Mouse (Mus musculus): ENCODE results near the gene H2al1h. TPM values are rescaled to one million over a fixed set of nuclear protein-coding genes. Genes with fewer than 3 reads are reported as not detected.
"Not testable (repeated sequence)": the region's sequence is repeated elsewhere in the genome, so short reads cannot be mapped to it uniquely, and the experiment has no call there.

H2al1h gene
- not detected for total RNA-seq (2021)

GRCm38 (mm10) chrX:11321192-11321591 is at the start of gene H2al1h:
TSS of gene H2al1h (plus strand) at chrX:11321492.
- DNase-seq = not testable (repeated sequence)

- no peak for DNase-seq
Measured at GRCm38 (mm10) chrX:11273190-11273589, 48.1 kb upstream of the H2al1h start.

DNA sequence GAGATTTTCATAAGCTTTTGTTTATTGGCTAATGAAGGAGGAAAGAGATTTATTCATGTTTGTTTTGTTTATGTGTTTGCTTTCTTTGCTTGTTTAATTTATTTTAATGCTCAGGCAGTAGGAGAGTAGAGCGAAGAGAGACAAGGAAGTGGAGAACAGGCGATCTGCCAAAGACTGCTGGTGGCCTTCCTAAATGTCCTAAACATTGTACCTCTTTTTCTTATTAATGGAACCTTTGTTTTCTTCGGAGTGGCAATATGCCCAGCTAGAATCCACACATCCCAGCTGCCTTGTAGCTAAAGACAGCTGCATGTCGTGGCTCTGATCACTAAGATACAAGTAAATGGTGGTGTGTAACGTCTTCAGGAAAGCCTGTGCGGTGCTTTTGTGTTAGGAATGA is 44.2 kb upstream of the H2al1h start:
- no peak for DNase-seq

DNA sequence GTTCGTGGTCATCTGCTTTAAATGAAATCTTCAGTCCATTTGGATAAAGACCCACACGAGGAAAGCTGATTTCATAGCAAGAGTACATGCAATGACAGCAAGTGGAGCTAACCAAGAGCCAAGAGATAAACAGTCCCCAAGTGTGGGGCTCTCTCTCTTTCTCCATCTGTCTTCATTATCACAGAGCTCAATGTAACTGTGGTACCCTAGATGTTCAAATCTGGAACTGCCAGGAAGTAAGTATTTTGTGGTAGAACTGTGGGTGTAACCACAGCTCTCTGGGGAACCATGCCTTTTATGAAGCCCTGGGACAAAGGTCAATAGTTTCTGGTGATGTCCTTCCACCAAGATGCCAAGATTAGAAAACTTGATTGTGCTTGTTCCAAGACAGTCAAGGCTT is 40.6 kb upstream of the H2al1h start:
- no peak for DNase-seq

DNA sequence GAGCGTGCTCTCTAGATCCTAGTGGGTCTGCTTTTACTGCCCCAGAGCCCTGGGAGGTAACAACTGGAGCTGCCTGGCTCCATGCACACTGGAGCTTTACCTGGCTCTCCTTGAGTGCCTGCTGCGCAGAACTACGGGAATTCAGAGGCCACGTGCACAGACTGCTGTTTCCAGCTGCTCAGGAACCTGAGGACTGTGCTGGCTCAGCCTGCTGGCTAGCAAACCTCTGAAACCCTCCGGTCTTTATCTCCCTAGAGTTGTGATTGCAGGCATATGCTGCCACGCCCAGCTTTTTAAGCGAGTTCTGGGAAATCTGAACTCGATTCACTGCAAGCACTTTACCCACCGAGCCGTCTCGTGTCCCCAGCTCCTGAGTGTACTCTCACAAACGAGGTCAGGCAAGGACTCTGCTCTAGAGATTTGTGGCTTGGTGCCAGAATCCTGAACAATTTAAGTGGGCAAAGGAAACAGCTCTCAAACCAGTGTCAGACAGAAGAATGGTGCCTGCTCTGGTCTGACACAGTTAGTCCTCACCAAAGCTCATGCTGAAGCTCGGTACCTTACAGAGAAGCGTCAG is 32.9 kb upstream of the H2al1h start:
- peak; percentile 55 for DNase-seq

DNA sequence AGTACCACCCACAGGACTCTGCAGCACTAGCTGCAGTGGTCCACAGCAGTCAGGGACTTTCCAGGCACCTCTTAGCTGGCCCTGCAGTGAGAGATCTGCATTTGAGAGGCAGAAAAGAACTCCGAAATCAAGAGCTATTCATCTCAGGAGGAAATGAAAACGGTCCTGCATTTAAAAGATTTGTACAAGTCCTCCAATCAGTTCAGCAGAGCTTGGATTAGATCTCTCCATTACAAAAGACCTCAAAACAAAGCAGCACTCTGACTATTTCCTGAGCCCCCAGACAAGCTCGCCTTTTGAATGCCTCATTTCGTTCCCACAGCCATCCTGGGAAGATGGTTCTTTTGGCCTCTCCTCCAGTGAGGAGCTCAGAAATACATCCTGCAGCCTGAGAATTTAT is 32.0 kb upstream of the H2al1h start:
- DNase-seq = no peak

DNA sequence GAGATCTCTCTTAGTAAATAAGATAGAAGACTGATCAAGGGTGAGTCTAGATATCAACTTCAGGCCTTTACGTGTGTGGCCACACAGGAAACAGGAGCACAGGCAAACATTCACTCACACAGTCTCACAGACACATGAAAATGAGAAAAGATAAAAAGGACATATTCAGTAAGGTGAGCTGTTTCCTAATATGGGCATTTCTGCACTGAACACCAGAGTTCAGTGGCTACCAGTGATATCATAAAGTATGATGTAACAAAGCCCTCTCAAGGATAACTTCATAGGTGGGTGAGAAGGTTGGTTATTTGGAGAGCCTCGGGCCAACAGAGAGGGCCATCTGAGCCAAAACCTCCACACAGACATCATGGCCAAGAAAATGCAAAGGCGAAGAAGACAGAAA is 22.3 kb upstream of the H2al1h start, which contains the start of gene H2al1a:
Gene H2al1a (plus strand): TSS at position 301 of the 400 bp plus-strand sequence.
- DNase-seq = not testable (repeated sequence)

DNA sequence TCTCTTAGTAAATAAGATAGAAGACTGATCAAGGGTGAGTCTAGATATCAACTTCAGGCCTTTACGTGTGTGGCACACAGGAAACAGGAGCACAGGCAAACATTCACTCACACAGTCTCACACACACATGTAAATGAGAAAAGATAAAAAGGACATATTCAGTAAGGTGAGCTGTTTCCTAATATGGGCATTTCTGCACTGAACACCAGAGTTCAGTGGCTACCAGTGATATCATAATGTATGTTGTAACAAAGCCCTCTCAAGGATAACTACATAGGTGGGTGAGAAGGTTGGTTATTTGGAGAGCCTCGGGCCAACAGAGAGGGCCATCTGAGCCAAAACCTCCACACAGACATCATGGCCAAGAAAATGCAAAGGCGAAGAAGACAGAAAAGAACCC is 19.2 kb upstream of the H2al1h start, which contains the start of gene H2al1b:
Gene H2al1b (plus strand): TSS at position 301 of the 400 bp plus-strand sequence.
- DNase-seq = not testable (repeated sequence)

- not testable (repeated sequence) for DNase-seq
Measured at GRCm38 (mm10) chrX:11305355-11305754, 15.9 kb upstream of the H2al1h start, which contains the start of gene H2al1c. TSS of gene H2al1c (plus strand) at chrX:11305655.

GRCm38 (mm10) chrX:11308524-11308923 is 12.8 kb upstream of the H2al1h start, which contains the start of gene H2al1d:
TSS of gene H2al1d (plus strand) at chrX:11308824.
- not testable (repeated sequence) for DNase-seq

- not testable (repeated sequence) for DNase-seq
Measured at GRCm38 (mm10) chrX:11311634-11312033, 9.7 kb upstream of the H2al1h start, which contains the start of gene H2al1e. TSS of gene H2al1e (plus strand) at chrX:11311934.

GRCm38 (mm10) chrX:11314858-11315257 is 6.4 kb upstream of the H2al1h start, which contains the start of gene H2al1f:
TSS of gene H2al1f (plus strand) at chrX:11315158.
- not testable (repeated sequence) for DNase-seq

GRCm38 (mm10) chrX:11317956-11318355 is 3.3 kb upstream of the H2al1h start, which contains the start of gene H2al1g:
TSS of gene H2al1g (plus strand) at chrX:11318256.
- DNase-seq = not testable (repeated sequence)

- not testable (repeated sequence) for DNase-seq
Measured at GRCm38 (mm10) chrX:11324359-11324758, 3.1 kb downstream of the H2al1h start, which contains the start of gene H2al1i. TSS of gene H2al1i (plus strand) at chrX:11324659.

DNA sequence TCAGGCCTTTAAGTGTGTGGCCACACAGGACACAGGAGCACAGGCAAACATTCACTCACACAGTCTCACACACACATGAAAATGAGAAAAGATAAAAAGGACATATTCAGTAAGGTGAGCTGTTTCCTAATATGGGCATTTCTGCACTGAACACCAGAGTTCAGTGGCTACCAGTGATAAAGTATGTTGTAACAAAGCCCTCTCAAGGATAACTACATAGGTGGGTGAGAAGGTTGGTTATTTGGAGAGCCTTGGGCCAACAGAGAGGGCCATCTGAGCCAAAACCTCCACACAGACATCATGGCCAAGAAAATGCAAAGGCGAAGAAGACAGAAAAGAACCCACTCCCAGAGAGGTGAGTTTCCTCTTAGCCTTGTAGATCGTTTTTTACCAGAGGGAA is 6.2 kb downstream of the H2al1h start, which contains the start of gene H2al1j:
Gene H2al1j (plus strand): TSS at position 301 of the 400 bp plus-strand sequence.
- DNase-seq = not testable (repeated sequence)

DNA sequence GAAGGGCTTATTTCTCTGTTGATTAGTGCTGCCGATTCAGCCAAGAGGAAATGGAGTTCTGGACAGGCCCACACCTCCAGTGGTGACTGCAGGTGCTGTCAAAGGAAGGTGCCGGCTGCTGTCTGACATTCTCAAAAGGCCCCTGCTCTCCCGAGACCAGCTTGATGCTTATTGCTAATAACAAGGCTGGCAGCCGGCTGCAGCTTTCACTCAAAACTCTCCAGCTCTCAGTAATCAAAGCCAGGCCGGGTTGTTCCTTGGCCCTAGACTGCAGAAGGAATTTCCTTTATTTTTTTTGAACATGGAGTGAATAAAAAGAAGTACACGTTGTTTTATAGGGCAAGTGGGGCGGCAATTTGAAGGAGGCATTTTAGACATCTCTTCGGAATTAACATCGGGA is 24.5 kb downstream of the H2al1h start:
- DNase-seq = no peak

DNA sequence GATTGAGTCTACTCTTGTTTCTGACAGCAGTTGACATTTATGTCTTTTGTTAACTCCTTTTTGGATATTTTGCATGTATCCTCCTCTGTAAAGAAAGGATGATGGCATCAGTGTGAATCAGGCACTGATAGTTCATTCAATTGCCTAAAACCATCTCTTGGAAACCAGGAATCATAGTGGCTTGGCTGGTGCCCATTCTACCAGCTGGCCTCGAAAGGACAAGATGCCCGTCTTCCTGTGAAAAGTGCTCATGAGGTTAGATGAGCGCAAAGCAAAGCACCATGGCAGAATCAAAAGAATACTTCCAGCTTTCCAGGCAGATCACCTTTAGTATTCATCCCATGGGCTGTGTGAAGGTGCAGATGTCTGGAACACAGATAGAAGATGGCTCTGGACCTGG is 25.5 kb downstream of the H2al1h start:
- no peak for DNase-seq

DNA sequence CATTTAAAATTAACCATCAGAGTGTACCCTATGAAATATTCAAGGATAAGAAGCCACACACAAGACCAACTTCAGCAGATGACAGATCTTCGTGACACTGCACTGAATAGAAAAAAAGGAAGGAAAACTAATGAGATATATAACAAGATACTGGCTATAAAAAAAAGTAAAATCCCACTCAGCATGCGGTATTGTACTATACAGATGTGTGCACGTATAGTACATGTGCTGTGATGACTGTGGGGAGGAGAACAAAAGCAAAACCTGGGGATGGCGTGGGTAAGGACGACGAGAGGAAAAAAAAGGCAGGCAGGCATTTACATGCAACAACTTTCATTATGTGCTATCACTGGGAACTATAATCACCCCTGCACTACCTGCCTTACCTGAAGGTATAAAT is 39.5 kb downstream of the H2al1h start:
- DNase-seq = no peak

DNA sequence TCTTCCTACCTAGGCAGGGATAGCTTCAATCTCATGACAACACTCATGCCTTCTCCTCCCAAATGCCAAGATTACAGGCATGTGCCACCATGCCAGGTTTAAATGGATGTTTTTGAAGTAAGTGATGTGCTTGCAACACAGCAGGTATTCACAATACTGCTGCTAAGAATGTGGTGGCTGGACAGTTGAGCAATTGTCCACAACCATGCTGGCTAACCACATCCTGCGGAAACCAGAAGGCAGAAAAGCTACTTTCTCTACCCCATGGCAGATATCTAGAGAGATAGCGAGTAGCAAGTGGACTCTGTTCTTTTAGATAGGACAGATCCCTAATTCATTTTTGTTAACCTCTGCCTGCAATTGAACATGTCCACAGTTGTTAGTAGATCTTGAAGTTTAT is 40.0 kb downstream of the H2al1h start:
- no peak for DNase-seq

GRCm38 (mm10) chrX:11363890-11364289 is 42.6 kb downstream of the H2al1h start:
- DNase-seq = no peak

DNA sequence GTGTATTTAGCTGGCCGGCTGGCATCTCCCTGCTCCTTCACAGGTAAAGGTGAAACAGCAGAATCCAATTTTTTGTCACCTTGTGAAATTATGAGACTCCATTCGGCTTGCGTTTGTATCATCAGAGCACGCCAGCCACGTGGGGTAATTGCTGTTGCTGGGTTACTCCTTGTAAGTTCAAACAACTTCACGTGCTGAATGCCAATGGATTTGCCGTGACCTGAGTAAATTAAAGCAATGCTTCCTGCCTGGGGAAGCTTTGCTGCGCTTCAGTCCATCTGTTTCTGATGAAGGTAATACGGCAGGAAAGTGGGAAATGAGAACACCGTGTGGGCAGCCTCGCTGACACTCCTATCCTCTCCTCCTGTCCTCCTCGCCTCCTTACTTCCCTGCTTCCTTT is 43.9 kb downstream of the H2al1h start:
- no peak for DNase-seq
